Mouse (Mus musculus): Measurements from ENCODE around the gene Ccdc87. TPM values are rescaled to one million over a fixed set of nuclear protein-coding genes. Genes with fewer than 3 reads are reported as not detected.

The Ccdc87 gene
- polyA plus RNA-seq, 1 experiment, result 0.46 TPM

- under 1% methylated on average over 52 of the region's 52 CpGs for WGBS
Measured at GRCm38 (mm10) chr19:4878405-4879323, 39.5 kb downstream of the Ccdc87 start, which contains the start of gene Zdhhc24. Gene Zdhhc24, plus strand, starts transcription at chr19:4878668.

GRCm38 (mm10) chr19:4879324-4879703 is 40.1 kb downstream of the Ccdc87 start:
- H3K4me3 ChIP-seq (replicated peaks; ENCODE audit: extremely low read depth, low read depth, low read length), result no peak overlapping the region
- no peak for TF ChIP-seq POLR2A (IDR thresholded peaks at IDR 0.05; ENCODE audit: borderline replicate concordance, extremely low read depth, low read depth, low read length)
- no peak for TF ChIP-seq CTCF (IDR thresholded peaks at IDR 0.05; ENCODE audit: insufficient read depth, low read length)
- H3K4me1 ChIP-seq (ENCODE audit: control insufficient read depth, insufficient read depth, low read length), result peaks cover 5% of the 10 kb centered on the region; the same call in 1 of the 2 replicates

More at GRCm38 (mm10) chr19:4878405-4879323, 39.5 kb downstream of the Ccdc87 start, which contains the start of gene Zdhhc24:
- no peak for TF ChIP-seq CTCF (IDR thresholded peaks at IDR 0.05; ENCODE audit: insufficient read depth, low read length)
- peak; percentile 52; the same call in 1 of the 2 replicates for TF ChIP-seq POLR2A (IDR thresholded peaks at IDR 0.05; ENCODE audit: borderline replicate concordance, extremely low read depth, low read depth, low read length)
- DNase-seq, result peak; percentile 98
- peak within 1 kb of the TSS; percentile 81 for H3K4me3 ChIP-seq (replicated peaks; ENCODE audit: extremely low read depth, low read depth, low read length)
- H3K4me1 ChIP-seq (ENCODE audit: control insufficient read depth, insufficient read depth, low read length), result peaks cover 5% of the 10 kb centered on the region; the same call in 1 of the 2 replicates

GRCm38 (mm10) chr19:4883961-4884360 is 44.8 kb downstream of the Ccdc87 start:
- peaks cover 2% of the 10 kb centered on the region; the same call in 1 of the 2 replicates for H3K4me1 ChIP-seq (ENCODE audit: control insufficient read depth, insufficient read depth, low read length)
- no peak for TF ChIP-seq POLR2A (IDR thresholded peaks at IDR 0.05; ENCODE audit: borderline replicate concordance, extremely low read depth, low read depth, low read length)
- no peak for TF ChIP-seq CTCF (IDR thresholded peaks at IDR 0.05; ENCODE audit: insufficient read depth, low read length)
- WGBS, result 87% methylated on average over 4 of the region's 4 CpGs
- DNase-seq, result no peak
- H3K4me3 ChIP-seq (replicated peaks; ENCODE audit: extremely low read depth, low read depth, low read length), result no peak overlapping the region

More at GRCm38 (mm10) chr19:4879324-4879703, 40.1 kb downstream of the Ccdc87 start:
- 58% methylated on average over 10 of the region's 10 CpGs for WGBS
- no peak for DNase-seq

- 81% methylated on average over 10 of the region's 10 CpGs for WGBS
- Histone ChIP-seq H3K4me1 (ENCODE audit: control insufficient read depth, insufficient read depth, low read length) (no peaks in the 10 kb centered on the region), H3K4me3 (replicated peaks; ENCODE audit: extremely low read depth, low read depth, low read length) (no peak overlapping the region)
- no peak for DNase-seq
- TF ChIP-seq POLR2A (IDR thresholded peaks at IDR 0.05; ENCODE audit: borderline replicate concordance, extremely low read depth, low read depth, low read length) (no peak), CTCF (IDR thresholded peaks at IDR 0.05; ENCODE audit: insufficient read depth, low read length) (no peak)
Measured at GRCm38 (mm10) chr19:4889791-4890190, 50.6 kb downstream of the Ccdc87 start.

- WGBS, result 75% methylated on average over 3 of the region's 3 CpGs
Measured at GRCm38 (mm10) chr19:4891798-4892197, 52.6 kb downstream of the Ccdc87 start.

More at GRCm38 (mm10) chr19:4891798-4892197, 52.6 kb downstream of the Ccdc87 start:
- TF ChIP-seq POLR2A (IDR thresholded peaks at IDR 0.05; ENCODE audit: borderline replicate concordance, extremely low read depth, low read depth, low read length) (no peak), CTCF (IDR thresholded peaks at IDR 0.05; ENCODE audit: insufficient read depth, low read length) (no peak)
- H3K4me1 ChIP-seq (ENCODE audit: control insufficient read depth, insufficient read depth, low read length), result no peaks in the 10 kb centered on the region
- no peak overlapping the region for H3K4me3 ChIP-seq (replicated peaks; ENCODE audit: extremely low read depth, low read depth, low read length)
- no peak for DNase-seq

Other genes with a start within 250 kb of the Ccdc87 start
- 24.6 and 28.8 TPM in 2 replicates for gene Lrfn4, start 223.7 kb upstream of the Ccdc87 start, polyA plus RNA-seq (2012; rRNA removed)
- 86.2 and 98.0 TPM in 2 replicates for gene Rce1, start 213.7 kb upstream of the Ccdc87 start, polyA plus RNA-seq (2012; rRNA removed)
- gene Gm960, start 140.7 kb upstream of the Ccdc87 start, polyA plus RNA-seq (2012; rRNA removed), result 0.20 and 0.65 TPM in 2 replicates
- gene Sptbn2, start 128.2 kb upstream of the Ccdc87 start, polyA plus RNA-seq (2012; rRNA removed), result 1.3 and 4.4 TPM in 2 replicates
- gene Rbm4b, start 82.9 kb upstream of the Ccdc87 start, polyA plus RNA-seq (2012; rRNA removed), result 6.8 and 7.6 TPM in 2 replicates
- 28.6 and 36.1 TPM in 2 replicates for gene Rbm4, start 45.5 kb upstream of the Ccdc87 start, polyA plus RNA-seq (2012; rRNA removed)
- 7.6 and 13.5 TPM in 2 replicates for gene Gm21992, start 27.8 kb upstream of the Ccdc87 start, polyA plus RNA-seq (2012; rRNA removed)
- gene Rbm14, start 27.7 kb upstream of the Ccdc87 start, polyA plus RNA-seq (2012; rRNA removed), result 42.4 and 52.1 TPM in 2 replicates
- gene Ccs, start within 50 bp of the Ccdc87 start, polyA plus RNA-seq (2012; rRNA removed), result 32.5 and 44.7 TPM in 2 replicates
- 48.7 and 76.1 TPM in 2 replicates for gene Ctsf, start 15.8 kb downstream of the Ccdc87 start, polyA plus RNA-seq (2012; rRNA removed)
- gene Actn3, start 38.5 kb downstream of the Ccdc87 start, polyA plus RNA-seq (2012; rRNA removed), result 0.44 and 22.2 TPM in 2 replicates
- gene Zdhhc24, start 39.3 kb downstream of the Ccdc87 start, polyA plus RNA-seq (2012; rRNA removed), result 22.3 and 23.6 TPM in 2 replicates
- 7.5 and 9.0 TPM in 2 replicates for gene Bbs1, start 67.3 kb downstream of the Ccdc87 start, polyA plus RNA-seq (2012; rRNA removed)
- 70.3 and 89.2 TPM in 2 replicates for gene Dpp3, start 88.9 kb downstream of the Ccdc87 start, polyA plus RNA-seq (2012; rRNA removed)
- gene Peli3, start 103.8 kb downstream of the Ccdc87 start, polyA plus RNA-seq (2012; rRNA removed), result 5.5 and 5.8 TPM in 2 replicates
- gene Mrpl11, start 122.8 kb downstream of the Ccdc87 start, polyA plus RNA-seq (2012; rRNA removed), result 19.5 and 20.5 TPM in 2 replicates
- gene Npas4, start 150.9 kb downstream of the Ccdc87 start, polyA plus RNA-seq (2012; rRNA removed), result 0.54 and 0.93 TPM in 2 replicates
- 4.3 and 5.9 TPM in 2 replicates for gene Slc29a2, start 184.5 kb downstream of the Ccdc87 start, polyA plus RNA-seq (2012; rRNA removed)
- 38.0 and 38.7 TPM in 2 replicates for gene B4gat1, start 199.5 kb downstream of the Ccdc87 start, polyA plus RNA-seq (2012; rRNA removed)
- 0.58 and 0.78 TPM in 2 replicates for gene AC124502.3, start 199.5 kb downstream of the Ccdc87 start, polyA plus RNA-seq (2012; rRNA removed)
- 36.3 and 40.4 TPM in 2 replicates for gene Brms1, start 202.0 kb downstream of the Ccdc87 start, polyA plus RNA-seq (2012; rRNA removed)
- gene Rin1, start 211.1 kb downstream of the Ccdc87 start, polyA plus RNA-seq (2012; rRNA removed), result 10.2 and 10.4 TPM in 2 replicates
- 20.9 and 22.6 TPM in 2 replicates for gene Cd248, start 228.7 kb downstream of the Ccdc87 start, polyA plus RNA-seq (2012; rRNA removed)
- gene Tmem151a, start 246.2 kb downstream of the Ccdc87 start, polyA plus RNA-seq (2012; rRNA removed), result 10.7 and 11.8 TPM in 2 replicates
- gene Yif1a, start 249.2 kb downstream of the Ccdc87 start, polyA plus RNA-seq (2012; rRNA removed), result 154 and 165 TPM in 2 replicates